Mouse (Mus musculus) testis, adult 2 months (tissue): Measurements from ENCODE around the gene Dmtf1. TPM values are rescaled to one million over a fixed set of nuclear protein-coding genes. Genes with fewer than 3 reads are reported as not detected.

Source experiments
- H3K27ac ChIP-seq: fragments of 200-500 bp; 2 replicates; pipeline ENCODE4 v1.5.1; 2012; ENCODE audit warnings: low read depth, low read length; ENCODE audit not compliant: control insufficient read depth, insufficient read depth
- H3K27me3 ChIP-seq: fragments of 200-500 bp; 2 replicates; pipeline ENCODE4 v1.6.1; 2012; ENCODE audit warnings: mild to moderate bottlenecking, low read length, moderate library complexity; ENCODE audit not compliant: control insufficient read depth, insufficient read depth
- H3K36me3 ChIP-seq: fragments of 200-500 bp; 2 replicates; pipeline ENCODE4 v1.6.1; 2012; ENCODE audit warnings: mild to moderate bottlenecking, low read length; ENCODE audit not compliant: control insufficient read depth, insufficient read depth
- H3K4me1 ChIP-seq: fragments of 200-500 bp; 2 replicates; pipeline ENCODE4 v1.6.1; 2012; ENCODE audit warnings: low read length; ENCODE audit not compliant: control insufficient read depth, insufficient read depth
- H3K4me3 ChIP-seq: fragments of 200-500 bp; 2 replicates; pipeline ENCODE4 v1.5.1; 2012; ENCODE audit warnings: low read depth, mild to moderate bottlenecking, low read length, moderate library complexity, mixed read lengths; ENCODE audit not compliant: control insufficient read depth
- CTCF ChIP-seq: fragments of 200-500 bp; IDR thresholded peaks from 2 replicates; pipeline ENCODE4 v1.5.1; 2012; ENCODE audit warnings: low read depth, mild to moderate bottlenecking, inconsistent platforms, low read length, moderate library complexity; ENCODE audit not compliant: control insufficient read depth, insufficient read depth, insufficient replicate concordance
- POLR2A ChIP-seq: fragments of 200-500 bp; IDR thresholded peaks from 2 replicates; pipeline ENCODE4 v1.6.1; 2012; ENCODE audit warnings: low read depth, mild to moderate bottlenecking, inconsistent platforms, low read length, moderate library complexity; ENCODE audit not compliant: control insufficient read depth
- polyA plus RNA-seq: library from polyadenylated mRNA; depleted of rRNA; stranded (reverse); fragments of >200 nt; gene quantifications from 2 replicates; pipeline ENCODE4 v1.2.3, GENCODE M21; 2012

Gene Dmtf1
- polyA plus RNA-seq, 1 experiment = 16.8 TPM

GRCm38 (mm10) chr5:9107296-9108089 lies 54.1 kb downstream of the Dmtf1 start:
- Histone ChIP-seq H3K27ac (no peak overlapping the region), H3K4me3 (no peak overlapping the region), H3K36me3 (no peaks in the 10 kb centered on the region), H3K27me3 (no peaks in the 10 kb centered on the region), H3K4me1 (no peaks in the 10 kb centered on the region)
- TF ChIP-seq POLR2A = no peak
- TF ChIP-seq CTCF = no peak

DNA sequence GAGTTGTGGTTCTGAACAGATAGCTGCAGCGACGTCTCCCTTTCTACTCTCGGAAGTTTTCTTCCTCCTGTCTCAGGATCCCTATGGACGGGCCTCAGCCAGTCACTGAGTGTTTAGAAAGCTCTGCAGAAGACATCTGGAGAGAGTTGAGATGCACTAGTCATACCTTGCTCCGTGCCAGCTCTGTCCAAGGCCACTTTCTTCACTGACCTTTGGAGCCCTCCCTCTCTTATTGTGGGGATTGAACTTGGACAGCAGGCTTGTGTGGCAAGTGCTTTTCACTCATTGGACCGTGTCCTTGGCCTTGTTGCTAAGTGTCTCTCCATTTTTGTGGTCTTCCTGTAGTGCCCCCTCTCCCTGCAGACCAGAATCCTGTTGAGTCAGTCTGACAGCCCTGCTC lies 54.8 kb downstream of the Dmtf1 start:
- Histone ChIP-seq H3K4me3 (no peak overlapping the region), H3K4me1 (no peaks in the 10 kb centered on the region), H3K27ac (no peak overlapping the region), H3K27me3 (no peaks in the 10 kb centered on the region), H3K36me3 (no peaks in the 10 kb centered on the region)
- TF ChIP-seq POLR2A (no peak), CTCF (no peak)

- H3K27me3 ChIP-seq = no peaks in the 10 kb centered on the region
- peaks cover 2% of the 10 kb centered on the region; the same call in 1 of the 2 replicates for H3K4me1 ChIP-seq
- no peak overlapping the region for H3K4me3 ChIP-seq
- H3K27ac ChIP-seq = no peak overlapping the region
- H3K36me3 ChIP-seq = no peaks in the 10 kb centered on the region
- TF ChIP-seq CTCF = no peak
- TF ChIP-seq POLR2A = no peak
Measured at GRCm38 (mm10) chr5:9103958-9104357, 57.6 kb downstream of the Dmtf1 start.

GRCm38 (mm10) chr5:9102696-9103095 lies 58.9 kb downstream of the Dmtf1 start:
- H3K4me3 ChIP-seq = peak overlapping the region; percentile 1; the same call in 1 of the 2 replicates

DNA sequence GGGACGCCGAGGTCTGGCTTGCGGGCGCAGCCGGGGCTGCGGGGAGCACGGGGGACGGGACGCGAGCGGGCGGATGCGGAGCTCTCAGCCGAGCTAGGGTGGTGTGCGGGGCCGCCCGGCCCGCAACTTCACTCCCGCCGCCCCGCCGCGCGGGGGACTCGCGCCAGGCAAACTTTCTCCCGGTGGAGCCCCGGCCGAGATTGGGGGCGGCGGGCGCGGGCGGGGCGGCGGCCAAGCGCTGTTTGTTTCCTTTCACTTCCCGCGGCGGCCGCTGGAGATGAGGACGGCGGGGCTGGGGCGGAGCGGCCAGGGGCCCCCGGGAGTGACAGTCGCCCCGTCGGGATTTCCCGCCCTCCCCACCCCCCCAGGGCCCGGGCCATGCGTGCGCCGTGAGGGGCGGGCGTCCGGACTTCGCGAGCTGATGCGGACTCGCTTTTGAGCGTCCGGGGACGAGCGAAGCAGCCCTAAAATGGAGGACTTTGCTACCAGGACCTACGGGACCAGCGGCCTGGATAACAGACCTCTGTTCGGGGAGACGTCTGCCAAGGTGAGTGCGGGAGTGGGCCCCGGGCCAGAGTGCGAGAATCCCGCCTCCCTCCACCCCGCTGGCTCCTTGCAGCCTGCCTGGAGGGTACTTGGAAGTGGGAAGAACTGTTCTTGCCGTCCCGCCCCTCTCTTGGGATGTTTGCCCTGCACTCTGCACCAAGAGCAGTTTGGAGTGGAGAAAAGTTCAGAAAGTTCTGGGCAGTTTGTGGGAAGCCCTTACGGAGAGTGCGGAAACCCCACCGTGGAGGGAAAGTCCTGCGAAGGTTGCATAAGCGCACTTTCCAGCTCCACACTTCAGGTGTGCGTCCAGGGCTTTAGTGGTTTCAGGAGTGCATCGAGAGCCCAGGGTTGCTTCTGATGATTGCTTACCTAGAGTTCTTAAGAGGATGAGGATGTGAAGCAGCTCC lies 60.5 kb downstream of the Dmtf1 start:
- H3K4me1 ChIP-seq = peaks cover 2% of the 10 kb centered on the region; the same call in 1 of the 2 replicates
- no peaks in the 10 kb centered on the region for H3K27me3 ChIP-seq
- no peak for TF ChIP-seq CTCF
- TF ChIP-seq POLR2A = no peak; the same call in 1 of the 2 replicates
- peak overlapping the region; percentile 83 for H3K4me3 ChIP-seq
- H3K36me3 ChIP-seq = no peaks in the 10 kb centered on the region
- H3K27ac ChIP-seq = peak overlapping the region; percentile 40; the same call in 1 of the 2 replicates

More at GRCm38 (mm10) chr5:9102696-9103095, 58.9 kb downstream of the Dmtf1 start:
- TF ChIP-seq POLR2A (no peak), CTCF (no peak)
- Histone ChIP-seq H3K36me3 (no peaks in the 10 kb centered on the region), H3K27me3 (no peaks in the 10 kb centered on the region), H3K27ac (no peak overlapping the region), H3K4me1 (peaks cover 2% of the 10 kb centered on the region; the same call in 1 of the 2 replicates)

GRCm38 (mm10) chr5:9100207-9100848 lies 61.2 kb downstream of the Dmtf1 start, which contains the start of gene Tmem243:
Gene Tmem243 (plus strand): TSS chr5:9100668.
- Histone ChIP-seq H3K27me3 (no peaks in the 10 kb centered on the region), H3K4me3 (peak within 1 kb of the TSS; percentile 83), H3K4me1 (peaks cover 2% of the 10 kb centered on the region; the same call in 1 of the 2 replicates), H3K36me3 (no peaks in the 10 kb centered on the region), H3K27ac (peak within 1 kb of the TSS; percentile 49)
- TF ChIP-seq CTCF (no peak), POLR2A (peak; percentile 56)
